Mouse (Mus musculus): ENCODE measurements around the gene Babam2.

Babam2 gene

GRCm38 (mm10) chr5:32008401-32008800 lies 310.9 kb downstream of the Babam2 start:
- WGBS: 77% methylated on average over 3 of the region's 3 CpGs

GRCm38 (mm10) chr5:32010056-32010455 lies 312.6 kb downstream of the Babam2 start:
- WGBS: 56% methylated on average over 4 of the region's 4 CpGs

GRCm38 (mm10) chr5:32013053-32013452 lies 315.6 kb downstream of the Babam2 start:
- 90% methylated on average over 2 of the region's 2 CpGs for WGBS

- WGBS: 91% methylated on average over 7 of the region's 7 CpGs
These were observed 317.3 kb downstream of the Babam2 start for GRCm38 (mm10) chr5:32014786-32015185.

- WGBS: 85% methylated on average over 9 of the region's 9 CpGs
These were observed 318.5 kb downstream of the Babam2 start for GRCm38 (mm10) chr5:32015949-32016478.

GRCm38 (mm10) chr5:32017686-32018085 lies 320.2 kb downstream of the Babam2 start:
- 90% methylated on average over 3 of the region's 3 CpGs for WGBS

GRCm38 (mm10) chr5:32018276-32018675 lies 320.8 kb downstream of the Babam2 start:
- WGBS: 94% methylated on average over 2 of the region's 2 CpGs

GRCm38 (mm10) chr5:32029834-32030433 lies 332.4 kb downstream of the Babam2 start:
- 90% methylated on average over 3 of the region's 3 CpGs for WGBS

- WGBS: 83% methylated on average over 4 of the region's 4 CpGs
These were observed 335.7 kb downstream of the Babam2 start for GRCm38 (mm10) chr5:32033185-32033584.

- 87% methylated on average over 8 of the region's 8 CpGs for WGBS
These were observed 337.1 kb downstream of the Babam2 start for GRCm38 (mm10) chr5:32034475-32035054.

- WGBS: 49% methylated on average over 7 of the region's 7 CpGs
These were observed 338.3 kb downstream of the Babam2 start for GRCm38 (mm10) chr5:32035721-32036320.

GRCm38 (mm10) chr5:32036896-32037295 lies 339.4 kb downstream of the Babam2 start:
- WGBS: 48% methylated on average over 2 of the region's 2 CpGs

GRCm38 (mm10) chr5:32037546-32037945 lies 340.1 kb downstream of the Babam2 start:
- WGBS: 61% methylated on average over 4 of the region's 4 CpGs

GRCm38 (mm10) chr5:32039511-32039910 lies 342.0 kb downstream of the Babam2 start:
- 93% methylated on average over 3 of the region's 3 CpGs for WGBS

GRCm38 (mm10) chr5:32043153-32043552 lies 345.7 kb downstream of the Babam2 start:
- WGBS: 77% methylated on average over 7 of the region's 7 CpGs

- 89% methylated on average over 1 of the region's 1 CpGs for WGBS
These were observed 354.4 kb downstream of the Babam2 start for GRCm38 (mm10) chr5:32051899-32052298.

GRCm38 (mm10) chr5:32052467-32052866 lies 355.0 kb downstream of the Babam2 start:
- 96% methylated on average over 1 of the region's 1 CpGs for WGBS

GRCm38 (mm10) chr5:32053476-32053875 lies 356.0 kb downstream of the Babam2 start:
- WGBS: 54% methylated on average over 8 of the region's 8 CpGs

- 67% methylated on average over 3 of the region's 3 CpGs for WGBS
These were observed 358.2 kb downstream of the Babam2 start for GRCm38 (mm10) chr5:32055676-32056075.

- WGBS: 62% methylated on average over 1 of the region's 1 CpGs
These were observed 358.6 kb downstream of the Babam2 start for GRCm38 (mm10) chr5:32056126-32056525.

GRCm38 (mm10) chr5:32058481-32059253 lies 361.2 kb downstream of the Babam2 start:
- WGBS: 50% methylated on average over 8 of the region's 8 CpGs

GRCm38 (mm10) chr5:32059254-32059796 lies 361.8 kb downstream of the Babam2 start:
- 55% methylated on average over 8 of the region's 8 CpGs for WGBS
